Mouse (Mus musculus): ENCODE data around the gene Car11.

Car11 gene

GRCm38 (mm10) chr7:45692364-45692763 lies 7.3 kb upstream of the Car11 start:
- no peak for DNase-seq

- DNase-seq = no peak
Measured at GRCm38 (mm10) chr7:45693921-45694591, 5.6 kb upstream of the Car11 start, which contains the start of gene Sec1. Gene Sec1, minus strand, starts transcription at chr7:45694402.

GRCm38 (mm10) chr7:45695098-45695497 lies 4.5 kb upstream of the Car11 start:
- no peak for DNase-seq

GRCm38 (mm10) chr7:45697894-45698293 lies 1.7 kb upstream of the Car11 start:
- DNase-seq = no peak

- peak; percentile 81 to 86 for DNase-seq
Measured at GRCm38 (mm10) chr7:45700301-45701015, 815 bp downstream of the Car11 start.

GRCm38 (mm10) chr7:45701072-45701471 lies 1.4 kb downstream of the Car11 start:
- peak in 1 of 2 experiments; percentile 57 for DNase-seq

- DNase-seq = no peak
Measured at GRCm38 (mm10) chr7:45701607-45702006, 2.0 kb downstream of the Car11 start.

GRCm38 (mm10) chr7:45702316-45702715 lies 2.7 kb downstream of the Car11 start:
- DNase-seq = no peak

- DNase-seq = peak in 1 of 2 experiments; percentile 6
Measured at GRCm38 (mm10) chr7:45702809-45703520, 3.3 kb downstream of the Car11 start.

- DNase-seq = no peak
Measured at GRCm38 (mm10) chr7:45703521-45704033, 3.9 kb downstream of the Car11 start.

GRCm38 (mm10) chr7:45704046-45704559 lies 4.5 kb downstream of the Car11 start:
- peak; percentile 69 to 80 for DNase-seq

GRCm38 (mm10) chr7:45704730-45705442 lies 5.2 kb downstream of the Car11 start, which contains the start of gene Dbp:
Gene Dbp, plus strand, starts transcription at chr7:45705088.
- DNase-seq = peak; percentile 98 to 99

GRCm38 (mm10) chr7:45705443-45705864 lies 5.8 kb downstream of the Car11 start:
- DNase-seq = no peak

- peak; percentile 84 to 91 for DNase-seq
Measured at GRCm38 (mm10) chr7:45705873-45706281, 6.2 kb downstream of the Car11 start.

GRCm38 (mm10) chr7:45706721-45707241 lies 7.1 kb downstream of the Car11 start:
- peak; percentile 90 to 95 for DNase-seq

GRCm38 (mm10) chr7:45707375-45707967 lies 7.8 kb downstream of the Car11 start:
- DNase-seq = peak; percentile 95 to 97

- peak; percentile 37 to 58 for DNase-seq
Measured at GRCm38 (mm10) chr7:45708221-45708761, 8.6 kb downstream of the Car11 start.

- DNase-seq = peak in 1 of 2 experiments; percentile 6
Measured at GRCm38 (mm10) chr7:45709036-45709435, 9.4 kb downstream of the Car11 start.

GRCm38 (mm10) chr7:45709677-45710355 lies 10.2 kb downstream of the Car11 start:
- DNase-seq = no peak

- DNase-seq = no peak
Measured at GRCm38 (mm10) chr7:45710477-45711191, 11.0 kb downstream of the Car11 start.

All from kidney, postnatal 4 days (tissue).